Mouse (Mus musculus) C2C12 (cell line): Measurements from ENCODE around the gene Cep135.

Experiments
- CTCF ChIP-seq: IDR thresholded peaks from one replicate; pipeline ENCODE4 v1.5.1; 2011; ENCODE audit not compliant: control insufficient read depth, insufficient read depth, insufficient read length
- MAX ChIP-seq: IDR thresholded peaks from one replicate; pipeline ENCODE4 v1.6.1; 2011; ENCODE audit warnings: mild to moderate bottlenecking, control low read depth
- MYOG ChIP-seq: IDR thresholded peaks from one replicate; pipeline ENCODE4 v1.6.1; 2011; ENCODE audit not compliant: control insufficient read depth, insufficient read length; ENCODE audit errors: extremely low read depth

DNA sequence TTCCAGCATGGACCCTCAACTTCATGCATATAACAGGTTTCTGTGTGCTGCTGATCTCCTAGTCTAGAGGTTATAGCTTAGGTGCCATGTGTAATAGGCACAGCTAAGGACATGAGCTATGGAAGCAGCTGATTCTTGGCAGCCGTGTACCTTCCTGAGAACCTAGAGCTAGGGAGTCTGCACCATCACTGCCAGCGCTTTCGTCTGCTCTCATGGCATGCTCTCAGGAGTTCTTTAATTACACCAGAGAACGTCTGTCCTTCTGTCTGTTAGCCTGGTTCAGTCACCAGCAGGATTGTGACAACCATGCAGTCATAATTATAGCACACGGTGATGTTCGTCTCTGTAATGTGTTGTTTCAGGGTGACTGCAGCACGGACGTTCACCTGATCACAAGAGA lies 26.8 kb downstream of the Cep135 start:
- TF ChIP-seq CTCF = no peak
- no peak for TF ChIP-seq MYOG
- no peak for TF ChIP-seq MAX
